Mouse (Mus musculus) neutrophil, adult 5-6 weeks (primary cell): ENCODE results near the gene Tm9sf4. TPM values are rescaled to one million over a fixed set of nuclear protein-coding genes. Genes with fewer than 3 reads are reported as not detected.
A peak's percentile ranks its signal among the peaks of the same experiment; 100 is the strongest.

Experiments used
- ATAC-seq: fragments of 151-379, 151-347 bp; 2 replicates; pipeline ENCODE4 v1.8.0; 2017; ENCODE audit warnings: mild to moderate bottlenecking, moderate TSS enrichment; ENCODE audit not compliant: insufficient number of reproducible peaks, poor library complexity, low FRiP score, severe bottlenecking; ENCODE audit errors: extremely low read depth
- total RNA-seq: library from RNA; stranded (forward); fragments of 200-1000 nt; gene quantifications from 2 replicates; pipeline ENCODE4 v1.2.3, GENCODE M21; 2017

Gene Tm9sf4
- total RNA-seq, 1 experiment from 2014 or later: 59.6 TPM

DNA sequence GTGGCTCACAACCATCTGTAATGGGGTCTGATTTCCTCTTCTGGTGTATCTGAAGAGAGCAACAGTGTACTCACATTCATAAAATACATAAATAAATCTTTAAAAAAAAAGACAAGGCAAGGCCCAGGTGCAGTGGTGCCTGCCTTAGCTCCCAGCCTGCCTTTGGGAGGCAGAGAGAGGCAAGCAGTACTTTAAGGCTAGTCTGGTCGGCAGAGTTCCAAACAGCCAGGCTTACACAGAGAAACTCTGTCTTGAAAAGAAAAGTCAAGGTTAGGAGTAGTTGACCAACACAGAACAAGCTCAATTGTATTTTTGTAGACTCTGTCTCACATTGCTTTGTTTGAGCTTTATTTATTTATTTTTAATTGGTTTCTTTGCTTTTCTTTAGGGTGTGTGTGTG lies 41.7 kb downstream of the Tm9sf4 start:
- no peak for ATAC-seq

DNA sequence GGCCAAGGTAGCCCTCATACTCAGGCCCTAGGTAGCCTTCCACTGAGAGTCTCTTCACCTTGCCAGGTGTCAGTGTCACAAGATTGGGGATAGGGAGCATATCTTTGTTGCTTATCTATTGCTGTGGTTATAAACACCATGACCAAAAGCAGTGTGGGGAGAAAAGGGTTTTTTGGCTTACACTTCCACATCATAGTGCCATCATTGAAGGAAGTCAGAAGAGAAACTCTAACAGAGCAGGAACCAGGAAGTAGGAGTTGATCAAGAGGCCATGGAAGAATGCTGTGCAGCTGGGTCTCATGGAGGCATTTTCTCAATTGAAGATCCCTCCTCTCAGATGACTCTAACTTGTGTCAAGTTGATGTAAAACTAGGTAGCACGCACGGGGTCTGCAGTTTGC lies 47.0 kb downstream of the Tm9sf4 start:
- ATAC-seq: no peak

DNA sequence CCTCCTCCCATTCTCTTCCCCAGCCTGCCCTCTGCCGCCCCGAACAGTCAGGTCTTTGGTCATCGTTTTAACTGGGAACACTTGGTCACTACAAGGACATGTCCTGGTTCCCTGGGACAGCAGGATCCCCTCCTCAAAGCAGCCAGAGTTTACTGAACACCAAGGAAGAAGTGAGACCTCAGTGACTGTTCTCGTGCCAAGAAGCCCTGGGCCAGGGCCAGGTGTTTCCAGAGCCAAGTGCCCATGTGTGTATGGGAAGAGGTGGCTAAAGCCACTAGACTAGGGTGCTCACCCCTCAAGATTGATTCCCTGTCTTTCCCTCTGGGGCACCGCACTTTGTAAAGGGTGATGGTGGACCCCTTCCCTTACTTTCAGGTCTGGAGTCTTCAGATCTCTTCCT lies 48.2 kb downstream of the Tm9sf4 start:
- ATAC-seq: no peak

DNA sequence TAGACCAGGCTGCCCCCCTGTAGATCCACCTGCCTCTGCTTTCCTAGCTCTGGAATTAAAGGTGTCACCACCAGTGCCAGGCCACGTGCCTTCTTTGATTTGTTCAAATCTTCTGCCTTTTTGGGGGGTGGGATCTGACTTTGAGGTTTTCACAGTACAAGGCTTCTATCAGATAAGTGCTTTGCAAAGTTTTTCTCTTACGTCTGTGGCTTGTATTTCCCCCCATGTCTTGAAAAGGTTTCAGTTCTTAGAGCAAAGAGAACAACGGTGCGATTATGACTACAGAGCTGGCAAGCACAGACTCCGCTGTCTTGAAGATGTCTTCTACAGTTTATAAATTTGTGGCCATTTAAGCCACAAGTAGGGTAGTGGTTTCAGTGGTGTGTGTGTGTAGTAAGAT lies 50.3 kb downstream of the Tm9sf4 start:
- no peak for ATAC-seq

DNA sequence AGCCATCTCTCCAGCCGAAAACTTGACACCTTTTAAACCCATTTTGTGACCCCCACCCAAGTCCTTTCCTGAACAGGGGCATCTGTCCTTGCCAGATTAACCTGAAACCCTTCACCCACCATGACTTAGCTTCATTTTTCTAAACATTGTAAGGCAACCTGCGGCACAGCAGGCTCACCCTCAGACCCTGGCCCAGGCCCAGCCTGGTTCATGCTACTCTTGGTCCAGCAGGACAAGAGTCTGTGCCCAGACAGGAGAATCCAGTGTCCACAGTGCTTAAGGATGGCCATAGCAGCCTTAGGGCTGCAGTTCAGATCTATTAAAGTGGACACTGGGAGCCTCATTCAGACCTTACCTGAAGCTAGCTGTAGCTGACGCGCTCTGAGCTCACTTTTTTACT lies 52.2 kb downstream of the Tm9sf4 start:
- ATAC-seq: no peak

DNA sequence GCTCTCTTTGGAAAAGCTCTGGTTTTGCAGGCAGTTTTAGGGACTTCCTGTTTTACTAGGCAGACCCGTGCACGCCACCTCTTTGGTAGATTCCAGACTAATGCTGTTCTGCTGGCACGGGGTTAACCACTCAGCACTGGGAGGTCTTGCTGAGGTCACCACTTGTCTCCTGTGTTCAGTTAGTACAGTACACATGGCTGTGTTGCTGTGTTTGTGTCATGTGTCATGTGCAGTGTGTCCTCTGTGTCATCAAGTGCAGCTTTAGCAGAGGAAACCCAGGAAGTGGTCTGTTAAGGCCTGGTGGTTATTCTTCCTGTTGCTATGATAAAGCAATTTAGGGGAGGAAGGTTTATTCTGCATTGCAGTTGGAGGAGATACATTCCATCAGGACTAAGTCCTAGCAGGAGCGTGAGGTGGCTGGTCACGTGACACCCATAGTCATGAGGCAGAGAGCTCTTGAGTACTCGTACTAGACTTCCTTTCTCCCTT lies 53.7 kb downstream of the Tm9sf4 start:
- ATAC-seq: peak; percentile 76

DNA sequence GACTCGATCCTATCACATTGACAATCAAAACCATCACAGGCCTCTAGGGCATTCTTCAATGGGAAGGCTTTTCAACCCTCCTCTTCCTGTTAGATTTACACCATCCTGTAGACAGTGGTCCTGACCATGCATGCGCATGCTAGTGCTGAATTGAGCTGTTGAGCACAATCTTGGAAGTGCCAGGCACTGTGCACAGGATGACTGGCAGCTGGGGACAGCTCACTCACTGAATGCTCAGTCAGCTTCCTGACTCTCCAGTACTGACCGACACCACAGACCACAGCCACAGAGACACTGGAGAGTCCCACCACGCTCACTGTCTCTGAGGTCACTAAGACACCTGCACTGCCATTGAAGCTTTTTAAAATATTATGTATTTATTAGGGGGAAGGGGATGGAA lies 54.3 kb downstream of the Tm9sf4 start:
- ATAC-seq: no peak

DNA sequence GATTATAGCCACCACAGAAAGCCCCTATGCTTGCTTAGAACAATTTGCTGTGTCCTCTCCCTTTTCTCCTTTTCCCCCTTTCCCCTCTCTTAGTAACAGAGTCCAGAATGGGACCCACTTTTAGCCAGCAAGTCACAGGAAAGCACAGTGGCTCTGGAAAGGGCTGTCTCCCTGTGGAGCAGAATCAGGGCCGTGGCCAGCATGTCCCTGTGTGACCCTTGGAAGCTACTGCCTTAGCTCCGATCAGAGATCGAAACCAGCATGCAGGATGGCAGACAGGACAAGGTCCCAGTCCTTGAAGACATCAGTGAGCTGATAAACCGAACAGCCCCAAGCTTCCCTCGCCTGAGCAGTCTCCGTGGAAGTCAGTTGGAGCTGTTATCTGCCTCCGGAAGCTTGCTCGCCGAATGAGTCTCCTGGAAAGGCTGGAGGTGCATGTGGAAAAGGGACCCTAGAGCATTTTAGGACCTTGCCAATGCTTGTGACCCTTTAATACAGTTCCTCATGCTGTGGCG lies 56.8 kb downstream of the Tm9sf4 start:
- no peak for ATAC-seq

DNA sequence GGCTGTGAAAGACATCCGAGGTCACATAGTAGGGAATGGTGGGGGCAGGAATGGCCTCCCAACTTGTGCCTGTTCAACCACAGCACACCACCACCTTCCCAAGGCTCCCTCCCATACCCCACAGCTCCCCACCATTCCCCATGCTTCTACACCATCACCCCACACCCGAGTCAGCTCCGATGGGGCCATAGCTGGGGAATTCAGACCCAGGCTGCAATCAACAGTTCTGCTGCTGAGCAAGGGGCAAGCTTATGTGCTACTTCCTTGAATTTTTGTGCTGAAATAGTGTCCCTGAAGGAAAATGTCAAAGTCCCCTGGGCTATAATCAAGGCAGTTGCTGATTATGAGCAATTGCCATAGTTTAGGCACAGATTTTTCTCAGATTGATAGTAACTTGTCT lies 57.4 kb downstream of the Tm9sf4 start:
- ATAC-seq: no peak

DNA sequence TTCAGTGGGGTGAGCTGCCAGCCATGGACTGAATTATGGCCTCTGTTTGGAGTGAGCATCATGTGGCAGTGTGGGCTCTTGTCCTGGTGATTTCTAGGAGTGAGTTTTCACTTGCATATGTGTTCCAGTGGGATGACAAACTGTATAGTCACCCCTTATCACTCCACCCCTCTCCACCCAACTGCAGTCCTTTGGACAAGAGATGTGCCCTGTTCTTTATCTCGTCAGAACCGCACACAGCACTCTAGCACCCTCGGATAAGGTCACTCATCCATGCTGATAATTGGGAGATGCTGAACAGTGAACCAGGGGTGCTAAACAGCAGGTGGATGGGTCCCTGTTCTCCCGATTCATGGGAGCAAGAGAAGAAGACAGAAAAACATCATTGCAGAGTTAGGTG lies 60.5 kb downstream of the Tm9sf4 start:
- no peak for ATAC-seq

DNA sequence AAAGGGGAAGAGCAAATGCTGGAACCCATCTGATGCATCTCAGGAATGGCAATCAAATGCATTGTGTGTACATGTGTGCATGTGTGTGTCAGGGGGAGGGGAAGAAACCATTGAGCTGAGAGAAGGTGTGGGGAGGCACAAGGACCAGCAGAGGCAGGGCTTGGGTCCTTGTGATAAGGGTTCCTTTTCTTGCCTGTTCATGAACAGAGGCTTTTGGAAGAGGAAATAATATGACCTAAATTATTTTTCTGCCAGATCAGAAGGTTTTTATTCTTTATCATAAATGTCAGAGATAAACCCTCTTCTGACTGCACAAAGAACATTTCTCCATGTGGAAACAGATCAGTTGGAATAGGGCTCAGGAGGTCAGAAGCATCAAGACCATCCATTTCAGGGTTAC lies 61.0 kb downstream of the Tm9sf4 start:
- no peak for ATAC-seq

DNA sequence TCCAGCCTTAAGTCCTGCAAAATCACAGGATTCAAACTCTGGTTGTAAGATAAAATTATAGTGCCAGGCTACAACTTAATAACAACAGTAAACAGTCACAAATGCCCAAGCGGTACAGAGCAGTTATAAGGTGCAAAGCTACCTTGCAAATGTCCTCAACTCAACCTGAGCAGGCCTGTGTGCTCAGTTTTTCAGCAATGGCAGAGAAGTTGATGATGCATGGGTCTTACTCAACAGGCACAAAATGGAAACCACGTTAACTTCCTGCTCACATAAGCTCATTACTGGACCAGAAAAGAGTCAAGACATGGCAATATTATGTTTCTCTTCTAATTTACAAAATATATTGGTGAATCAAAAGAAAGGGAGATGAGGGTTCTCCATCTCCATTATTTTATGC lies 61.5 kb downstream of the Tm9sf4 start:
- no peak for ATAC-seq

DNA sequence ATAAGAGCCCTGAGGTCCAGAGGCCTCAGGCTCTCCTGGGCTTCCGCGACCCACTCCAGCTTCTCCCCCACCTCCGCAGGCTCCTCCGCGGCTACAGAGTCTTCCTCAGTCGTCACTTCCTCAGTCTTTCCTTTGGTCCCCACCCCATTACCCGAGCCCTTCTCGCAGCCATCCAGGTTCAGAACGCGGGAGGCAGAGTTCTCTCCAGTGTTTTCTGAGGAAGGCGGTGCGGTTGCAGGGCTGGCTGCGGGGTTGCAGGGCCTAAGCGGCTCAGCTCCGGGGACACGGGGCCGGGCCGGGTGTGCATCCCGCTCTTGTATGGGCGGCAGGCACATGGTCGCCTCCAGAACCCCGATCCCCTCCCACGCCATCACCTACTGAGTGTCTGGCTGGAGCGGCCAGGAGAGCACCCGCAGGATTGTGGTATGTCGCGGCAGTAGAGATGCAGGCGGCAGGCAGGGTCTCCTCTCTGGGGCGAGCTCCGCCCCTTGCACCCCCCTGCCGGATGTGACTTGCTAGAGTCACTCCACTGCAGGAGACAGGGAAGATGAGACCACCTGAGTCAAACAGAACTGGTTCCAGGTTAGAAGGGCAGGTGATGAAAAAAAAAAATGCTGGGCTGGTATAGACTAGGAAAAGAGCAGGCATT lies 64.0 kb downstream of the Tm9sf4 start, which contains the start of gene Tspyl3:
Tspyl3 (minus strand) TSS at position 496 of the 649 bp plus-strand sequence.
- ATAC-seq: peak; percentile 47

DNA sequence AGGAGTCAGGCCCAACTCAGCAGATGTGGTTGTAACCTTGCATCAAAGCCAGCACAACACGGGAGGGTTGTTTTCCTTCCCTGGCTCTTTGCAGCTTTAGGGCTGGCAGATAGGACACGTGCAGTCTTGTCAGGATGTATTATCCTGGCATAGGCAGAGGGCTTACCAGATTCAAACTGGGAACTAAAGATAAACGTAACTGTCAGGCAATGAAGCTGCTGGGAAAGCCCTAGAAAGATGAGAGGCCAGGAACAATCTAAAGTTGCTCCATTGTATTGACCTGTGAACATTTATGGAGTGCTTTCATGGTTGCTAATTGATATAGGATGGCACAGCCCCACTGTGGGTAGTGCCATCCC lies 64.5 kb downstream of the Tm9sf4 start:
- no peak for ATAC-seq

DNA sequence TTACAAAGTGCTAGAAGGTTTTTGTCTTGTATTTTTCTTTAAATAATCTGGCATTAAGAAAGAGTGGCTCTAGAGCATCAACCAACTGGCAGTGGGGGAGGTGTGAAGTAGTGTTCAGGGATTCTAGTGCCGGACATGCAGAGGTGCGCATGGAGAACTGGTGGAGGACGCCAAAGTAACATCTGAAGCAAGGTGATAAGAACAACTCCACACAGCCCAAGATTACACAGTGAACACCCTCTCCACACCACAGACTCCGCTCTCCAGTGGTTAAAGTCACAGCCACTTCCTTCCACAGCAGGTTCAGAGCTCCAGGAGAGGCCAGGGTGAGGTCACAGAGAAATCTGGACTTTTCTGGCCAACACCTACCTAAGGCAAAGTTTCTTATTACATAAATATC lies 66.9 kb downstream of the Tm9sf4 start:
- ATAC-seq: no peak

DNA sequence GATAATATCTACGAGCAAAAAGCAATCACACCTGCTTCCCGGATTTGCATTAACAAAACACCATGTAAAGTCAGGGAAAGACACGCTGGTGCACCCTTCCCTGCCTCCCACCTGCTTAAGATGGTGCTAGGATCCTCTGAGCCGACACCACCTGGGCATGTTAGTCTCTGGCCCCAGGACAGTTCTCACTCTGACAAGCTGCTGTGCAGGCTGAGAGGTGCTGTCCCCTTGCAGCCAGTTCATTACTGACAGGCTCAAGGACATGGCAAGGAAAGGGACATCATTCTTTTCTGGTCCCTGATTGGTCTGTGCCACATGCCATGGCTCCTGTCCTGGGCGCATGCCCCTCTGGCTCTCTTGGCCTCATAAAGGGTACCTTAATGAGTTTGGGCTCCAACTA lies 67.4 kb downstream of the Tm9sf4 start:
- ATAC-seq: no peak

DNA sequence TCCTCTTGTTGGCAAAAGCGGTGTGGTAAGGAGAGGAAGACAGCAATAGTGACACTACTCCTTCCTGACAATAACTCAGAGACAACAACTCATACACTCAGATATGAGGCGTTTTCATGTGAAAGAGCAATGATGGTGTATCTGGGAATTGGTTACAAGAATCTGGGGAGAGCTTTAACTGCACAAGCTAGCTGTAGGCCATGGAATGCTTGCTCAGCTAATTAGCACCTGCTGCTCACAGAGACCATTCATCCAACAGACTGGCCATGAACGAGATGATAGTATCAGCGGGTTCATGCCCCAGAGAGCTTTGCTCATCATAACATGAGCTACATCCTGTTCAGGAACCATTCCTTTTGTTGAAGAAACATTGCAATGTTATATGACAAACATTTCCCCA lies 76.1 kb downstream of the Tm9sf4 start:
- ATAC-seq: no peak

DNA sequence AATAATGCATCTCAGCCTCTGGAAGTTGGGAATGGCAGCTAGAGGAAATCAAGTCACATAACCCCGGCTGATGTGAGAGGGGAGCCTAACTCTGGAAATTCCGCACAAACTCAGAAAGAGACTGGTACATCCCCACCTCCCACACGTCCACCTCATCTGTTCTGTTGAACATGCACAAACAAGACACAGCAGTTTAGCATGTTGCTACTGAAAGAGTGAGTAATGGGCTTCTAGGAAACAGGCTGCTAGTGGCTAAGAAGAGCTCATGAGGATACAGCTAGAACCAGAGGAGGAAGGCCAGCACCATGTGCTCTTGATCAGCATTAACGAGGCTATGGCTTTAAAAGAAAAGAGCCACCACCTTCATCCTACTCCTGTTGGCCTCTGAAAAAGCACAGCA lies 76.8 kb downstream of the Tm9sf4 start:
- no peak for ATAC-seq

DNA sequence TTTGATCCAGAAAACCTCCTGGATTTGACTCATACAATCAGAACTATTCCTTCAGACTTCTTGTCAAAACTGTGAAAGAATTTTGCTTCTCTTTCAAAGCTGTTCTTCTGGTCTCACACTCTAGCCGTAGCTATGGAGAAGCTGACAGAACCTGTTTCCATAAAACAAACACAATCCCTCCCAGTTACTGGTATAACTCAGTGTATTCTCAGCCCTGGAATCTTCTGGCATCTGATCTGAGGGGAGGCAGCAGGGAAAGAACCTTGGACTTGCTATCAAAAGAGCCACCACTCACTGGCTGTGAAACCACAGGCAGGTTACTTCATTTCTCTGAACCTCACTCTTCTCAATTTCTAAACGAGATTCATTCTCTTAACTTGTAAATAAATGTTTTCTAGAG lies 77.3 kb downstream of the Tm9sf4 start:
- ATAC-seq: no peak

DNA sequence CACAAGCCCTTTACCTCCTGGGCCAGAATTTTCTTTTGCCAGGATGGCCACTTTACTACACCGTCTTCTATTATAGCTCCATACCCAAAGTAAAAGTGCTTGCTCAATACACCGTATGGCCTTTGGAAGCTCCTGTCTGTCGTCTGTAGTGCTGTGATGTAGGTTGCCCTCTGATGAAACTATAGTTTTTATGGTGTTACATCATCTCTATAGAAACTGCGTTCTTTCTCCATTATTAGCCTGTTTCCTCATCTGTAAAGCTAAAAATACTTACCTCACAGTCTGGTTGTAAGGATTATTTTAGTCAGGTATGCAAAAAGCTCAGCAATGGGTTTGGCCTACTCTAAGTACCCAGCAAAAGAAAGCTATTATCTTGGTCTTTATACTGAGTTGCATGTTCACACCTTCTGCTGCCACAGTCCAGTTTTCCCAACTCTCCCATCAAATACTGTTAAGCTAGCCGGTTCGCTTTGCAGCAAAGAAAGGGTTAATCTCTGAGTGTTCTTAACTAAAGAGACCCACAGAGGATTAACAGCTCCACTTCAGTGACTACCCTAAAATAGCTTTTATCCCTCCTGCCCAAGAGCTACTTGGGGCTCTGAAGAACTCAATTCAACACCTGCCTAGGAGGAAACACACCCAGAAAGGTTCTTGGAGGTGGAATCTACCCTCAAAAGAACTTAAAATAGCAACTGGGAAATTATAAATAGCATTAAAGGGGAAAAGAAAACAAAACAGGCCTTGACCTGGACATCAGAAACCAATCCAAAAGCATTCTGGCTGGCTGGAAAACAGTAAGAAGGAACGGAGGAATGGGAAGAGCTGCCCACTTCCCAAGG lies 78.1 kb downstream of the Tm9sf4 start:
- ATAC-seq: no peak
